Mouse (Mus musculus): ENCODE measurements around the gene Snrpe.

DNA sequence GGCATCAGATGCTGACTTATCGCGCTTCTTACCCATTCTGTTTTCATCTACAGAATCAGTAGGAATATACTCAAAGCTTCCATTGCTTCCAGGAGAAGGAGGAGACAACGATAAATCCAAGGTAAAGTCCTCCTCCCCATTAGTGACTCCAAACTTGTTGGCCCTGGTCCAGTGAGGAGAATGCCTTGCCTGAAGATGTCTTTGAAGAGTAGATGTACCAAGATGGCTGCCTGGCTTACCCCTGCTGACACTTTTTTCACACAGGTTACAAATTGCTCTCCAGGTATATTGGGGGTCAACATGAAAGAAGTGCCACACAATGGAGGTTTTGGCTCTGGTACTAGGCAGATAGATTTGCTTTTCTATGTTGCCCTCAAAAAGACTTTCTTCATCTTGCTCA lies 48.8 kb upstream of the Snrpe start:
- TF ChIP-seq CTCF (IDR thresholded peaks at IDR 0.05; ENCODE audit: extremely low read depth, insufficient read depth, insufficient read length, insufficient replicate concordance) = no peak
- TF ChIP-seq POLR2A (IDR thresholded peaks at IDR 0.05; ENCODE audit: low read depth, low read length) = no peak

All from spleen, adult 2 months (tissue).